Mouse (Mus musculus) liver, embryonic 16.5 days (tissue): Measurements from ENCODE around the gene Dach1. TPM values are rescaled to one million over a fixed set of nuclear protein-coding genes. Genes with fewer than 3 reads are reported as not detected.

Source experiments
- ATAC-seq: fragments of 200-750 bp; cut with Nextera tagmentation; 2 replicates; pipeline ENCODE4 v1.8.0; 2017; ENCODE audit warnings: low read depth, mild to moderate bottlenecking, moderate number of reproducible peaks, moderate library complexity
- H3K27ac ChIP-seq: fragments of 300-500 bp; sonication (generic); 2 replicates; pipeline ENCODE4 v1.5.1; 2014; ENCODE audit warnings: mild to moderate bottlenecking, low read length
- H3K27me3 ChIP-seq: fragments of 300-500 bp; sonication (generic); 2 replicates; pipeline ENCODE4 v1.6.1; 2014; ENCODE audit warnings: low read depth, low read length, mixed read lengths; ENCODE audit not compliant: control insufficient read depth, insufficient read depth
- H3K36me3 ChIP-seq: fragments of 300-500 bp; sonication (generic); 2 replicates; pipeline ENCODE4 v1.6.1; 2014; ENCODE audit warnings: mild to moderate bottlenecking; ENCODE audit not compliant: control insufficient read depth, insufficient read depth
- H3K4me1 ChIP-seq: fragments of 300-500 bp; sonication (generic); 2 replicates; pipeline ENCODE4 v1.6.1; 2014; ENCODE audit warnings: low read depth, low read length, mixed read lengths; ENCODE audit not compliant: control insufficient read depth
- H3K4me2 ChIP-seq: fragments of 300-500 bp; sonication (generic); 2 replicates; pipeline ENCODE4 v1.6.1; 2014; ENCODE audit warnings: low read depth, low read length, mixed read lengths
- H3K4me3 ChIP-seq: fragments of 300-500 bp; sonication (generic); 2 replicates; pipeline ENCODE4 v1.5.1; 2014; ENCODE audit warnings: low read depth, mild to moderate bottlenecking, low read length
- H3K9ac ChIP-seq: fragments of 300-500 bp; sonication (generic); 2 replicates; pipeline ENCODE4 v1.6.1; 2014; ENCODE audit warnings: low read depth, low read length
- H3K9me3 ChIP-seq: fragments of 300-500 bp; sonication (generic); replicated peaks from 2 replicates; pipeline ENCODE4 v1.6.1; 2016; ENCODE audit warnings: low read length; ENCODE audit not compliant: control insufficient read depth
- WGBS: fragments of 180-500 bp; shearing (Covaris S2); extraction: QIAGEN DNeasy Blood & Tissue Kit; methylation state at CpG from one replicate; pipeline ENCODE4 v1.1.7; 2014; ENCODE audit not compliant: insufficient replicate concordance; 5-methylcytosine and 5-hydroxymethylcytosine counted together
- polyA plus RNA-seq: library from polyadenylated mRNA; unstranded; fragments of >200 nt; fragmentation: Nextera tagmentation; extraction: Ambion mirVana; gene quantifications from 2 replicates; pipeline ENCODE4 v1.2.1, GENCODE M21; 2015

Dach1 gene
- polyA plus RNA-seq, 1 experiment from 2014 or later = 0.26 TPM

DNA sequence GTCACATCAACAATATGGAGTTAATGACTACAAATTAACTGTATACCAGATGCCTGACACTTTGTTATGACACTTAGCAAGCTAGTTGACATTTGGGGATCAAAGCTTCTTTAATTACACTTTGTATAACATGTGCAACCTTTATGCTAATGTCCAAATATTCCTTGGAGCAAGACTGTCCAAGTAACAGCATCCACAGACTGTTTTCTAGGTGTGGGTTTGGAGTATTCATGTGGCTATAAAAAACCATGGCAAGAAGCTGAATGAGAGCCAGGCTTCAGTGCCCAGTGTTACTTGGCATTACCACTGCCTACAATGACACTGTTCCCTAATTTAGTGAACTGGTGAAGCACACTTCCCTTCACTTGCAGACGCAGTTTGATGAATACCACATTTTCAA lies 46.5 kb downstream of the Dach1 start:
- Histone ChIP-seq H3K4me3 (no peak overlapping the region), H3K36me3 (no peaks in the 10 kb centered on the region), H3K9ac (no peak overlapping the region), H3K27ac (no peak overlapping the region), H3K27me3 (no peaks in the 10 kb centered on the region), H3K4me1 (no peaks in the 10 kb centered on the region), H3K9me3 (no peaks in the 10 kb centered on the region), H3K4me2 (no peak overlapping the region)
- no peak for ATAC-seq
- 53% methylated on average over 1 of the region's 1 CpGs for WGBS

DNA sequence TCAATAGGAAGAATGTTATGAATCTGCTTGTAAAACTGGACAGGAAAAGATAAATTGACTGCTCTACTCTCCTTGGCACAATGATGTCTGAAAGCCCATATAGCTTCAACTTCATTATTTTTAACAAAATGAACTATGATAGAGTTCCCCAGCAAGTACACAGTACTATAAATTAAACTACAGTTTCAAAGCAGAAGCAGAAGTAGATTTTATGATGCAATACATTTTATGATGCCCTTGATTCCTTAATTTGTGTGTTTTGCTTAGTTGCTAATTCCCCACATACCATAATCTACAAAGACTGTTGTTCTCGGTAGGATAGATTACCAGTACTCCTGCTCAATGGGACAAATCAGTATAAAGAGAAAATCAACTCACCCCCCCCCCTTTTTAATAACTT lies 52.9 kb downstream of the Dach1 start:
- H3K36me3 ChIP-seq = no peaks in the 10 kb centered on the region
- H3K9me3 ChIP-seq = no peaks in the 10 kb centered on the region
- H3K4me2 ChIP-seq = no peak overlapping the region
- H3K27me3 ChIP-seq = no peaks in the 10 kb centered on the region
- H3K27ac ChIP-seq = no peak overlapping the region
- no peak for ATAC-seq
- H3K9ac ChIP-seq = no peak overlapping the region
- H3K4me3 ChIP-seq = no peak overlapping the region
- no peaks in the 10 kb centered on the region for H3K4me1 ChIP-seq
- WGBS = 64% methylated on average over 1 of the region's 1 CpGs

DNA sequence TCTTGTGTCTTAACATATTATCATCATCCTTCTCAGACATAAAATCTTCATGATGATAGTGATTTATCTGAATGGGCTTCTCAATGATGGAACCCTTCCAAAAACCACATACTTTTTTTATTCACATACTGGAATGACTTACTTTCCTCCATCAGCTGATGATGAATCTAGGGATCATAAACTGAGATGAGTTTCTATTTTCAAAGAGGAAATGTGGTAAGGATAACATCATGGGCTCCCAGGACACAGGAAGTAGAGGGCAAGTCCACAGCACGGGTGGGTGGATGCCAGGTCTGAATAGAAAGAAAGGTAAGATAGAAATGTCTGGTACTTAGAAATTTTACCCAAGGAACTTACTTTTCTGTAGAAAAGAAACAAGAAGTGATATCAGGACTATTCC lies 56.5 kb downstream of the Dach1 start:
- Histone ChIP-seq H3K36me3 (no peaks in the 10 kb centered on the region), H3K4me3 (no peak overlapping the region), H3K9ac (no peak overlapping the region), H3K4me1 (no peaks in the 10 kb centered on the region), H3K9me3 (no peaks in the 10 kb centered on the region), H3K27me3 (no peaks in the 10 kb centered on the region), H3K27ac (no peak overlapping the region), H3K4me2 (no peak overlapping the region)
- 13% methylated on average over 1 of the region's 1 CpGs for WGBS
- no peak for ATAC-seq

GRCm38 (mm10) chr14:98109929-98110328 lies 59.6 kb downstream of the Dach1 start:
- no peak overlapping the region for H3K4me3 ChIP-seq
- WGBS = 71% methylated on average over 2 of the region's 2 CpGs
- H3K27me3 ChIP-seq = no peaks in the 10 kb centered on the region
- H3K27ac ChIP-seq = no peak overlapping the region
- no peaks in the 10 kb centered on the region for H3K4me1 ChIP-seq
- no peaks in the 10 kb centered on the region for H3K9me3 ChIP-seq
- no peak overlapping the region for H3K4me2 ChIP-seq
- H3K9ac ChIP-seq = no peak overlapping the region
- H3K36me3 ChIP-seq = no peaks in the 10 kb centered on the region
- ATAC-seq = no peak

GRCm38 (mm10) chr14:98108764-98109163 lies 60.8 kb downstream of the Dach1 start:
- Histone ChIP-seq H3K4me2 (no peak overlapping the region), H3K36me3 (no peaks in the 10 kb centered on the region), H3K4me3 (no peak overlapping the region), H3K9me3 (no peaks in the 10 kb centered on the region), H3K4me1 (no peaks in the 10 kb centered on the region), H3K9ac (no peak overlapping the region), H3K27ac (no peak overlapping the region), H3K27me3 (no peaks in the 10 kb centered on the region)
- ATAC-seq = no peak
- 84% methylated on average over 3 of the region's 3 CpGs for WGBS

GRCm38 (mm10) chr14:98106208-98106607 lies 63.4 kb downstream of the Dach1 start:
- Histone ChIP-seq H3K9ac (no peak overlapping the region), H3K36me3 (no peaks in the 10 kb centered on the region), H3K9me3 (no peaks in the 10 kb centered on the region), H3K27me3 (no peaks in the 10 kb centered on the region), H3K4me3 (no peak overlapping the region), H3K4me1 (no peaks in the 10 kb centered on the region), H3K27ac (no peak overlapping the region), H3K4me2 (no peak overlapping the region)
- no peak for ATAC-seq

DNA sequence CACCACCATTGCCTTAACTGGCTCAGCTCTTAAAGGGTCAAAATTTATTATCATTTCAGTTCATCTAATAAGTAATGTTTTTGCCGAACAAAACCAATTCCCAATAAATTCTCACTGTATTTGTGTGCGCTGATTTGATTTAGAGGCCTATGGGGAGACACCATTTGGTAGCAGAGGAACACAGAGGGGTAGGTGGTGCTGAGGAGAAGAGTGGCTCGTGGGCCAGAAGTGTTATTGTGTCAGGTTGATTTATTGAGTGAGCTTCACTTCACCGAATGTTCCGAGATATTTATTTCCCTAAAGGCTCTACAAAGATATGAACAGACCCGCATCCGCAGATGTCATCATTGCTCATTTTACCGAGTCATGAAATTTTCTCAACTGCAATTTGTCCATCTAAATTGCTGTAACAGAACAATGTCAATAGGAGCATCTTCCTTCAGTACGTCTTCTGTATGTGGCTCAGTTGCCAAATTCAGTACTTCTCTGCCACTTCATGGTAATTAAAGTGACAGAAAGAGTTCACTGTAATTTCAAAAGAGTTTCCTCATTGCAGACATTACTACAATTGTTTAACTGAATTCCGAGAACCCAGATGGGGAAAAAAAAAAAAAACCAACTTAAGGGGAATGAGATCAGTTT lies 65.1 kb downstream of the Dach1 start:
- ATAC-seq = no peak
- Histone ChIP-seq H3K4me3 (no peak overlapping the region), H3K9ac (no peak overlapping the region), H3K27me3 (no peaks in the 10 kb centered on the region), H3K4me1 (no peaks in the 10 kb centered on the region), H3K4me2 (no peak overlapping the region), H3K9me3 (no peaks in the 10 kb centered on the region), H3K27ac (no peak overlapping the region), H3K36me3 (no peaks in the 10 kb centered on the region)
- WGBS = 67% methylated on average over 10 of the region's 10 CpGs

DNA sequence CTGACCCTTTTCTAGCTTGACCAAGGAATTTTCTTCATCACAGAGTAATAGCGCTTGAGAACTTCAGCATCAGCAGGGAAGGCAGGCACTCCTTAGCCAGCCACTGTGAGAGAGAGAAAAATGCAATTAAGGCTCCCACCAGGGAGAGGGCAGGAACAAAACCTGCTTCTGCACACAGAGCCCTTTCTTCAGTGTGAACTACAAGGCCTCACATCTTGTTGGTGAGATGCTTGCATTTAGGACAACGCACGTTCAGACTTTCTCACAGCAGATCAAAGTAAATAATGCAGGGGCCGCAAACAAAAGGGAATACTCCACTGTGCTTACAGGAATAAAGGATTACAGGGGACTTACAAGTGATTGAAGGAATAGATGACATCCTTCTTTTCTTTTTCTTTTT lies 74.3 kb downstream of the Dach1 start:
- Histone ChIP-seq H3K36me3 (no peaks in the 10 kb centered on the region), H3K9ac (no peak overlapping the region), H3K4me1 (no peaks in the 10 kb centered on the region), H3K27me3 (no peaks in the 10 kb centered on the region), H3K9me3 (no peaks in the 10 kb centered on the region), H3K4me3 (no peak overlapping the region), H3K27ac (no peak overlapping the region), H3K4me2 (no peak overlapping the region)
- no peak for ATAC-seq
- 62% methylated on average over 4 of the region's 4 CpGs for WGBS

DNA sequence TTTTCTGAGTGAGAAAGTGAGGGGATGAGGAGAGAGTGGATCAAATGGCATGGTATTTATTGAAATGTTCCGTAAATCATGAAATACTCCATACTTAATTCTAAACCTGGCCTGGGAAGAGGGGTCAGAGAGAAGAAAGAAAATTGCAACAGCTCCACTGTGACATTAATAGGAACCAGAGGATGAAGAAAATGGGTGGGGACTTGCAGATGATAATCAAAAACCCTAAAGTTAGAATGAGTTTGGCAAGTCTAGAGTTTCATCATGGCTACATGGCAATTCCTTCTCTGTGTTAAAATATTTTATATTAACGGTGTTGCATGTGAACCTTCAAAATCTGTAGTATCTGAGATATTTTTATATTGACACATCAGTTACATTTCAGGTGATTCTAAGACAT lies 80.3 kb downstream of the Dach1 start:
- 62% methylated on average over 2 of the region's 2 CpGs for WGBS
- Histone ChIP-seq H3K27me3 (no peaks in the 10 kb centered on the region), H3K36me3 (no peaks in the 10 kb centered on the region), H3K9me3 (no peaks in the 10 kb centered on the region), H3K27ac (no peak overlapping the region), H3K4me1 (no peaks in the 10 kb centered on the region), H3K4me3 (no peak overlapping the region), H3K9ac (no peak overlapping the region), H3K4me2 (no peak overlapping the region)
- ATAC-seq = no peak
